Mouse (Mus musculus) ES-E14 (cell line): Measurements from ENCODE around the gene Shisa7. TPM values are rescaled to one million over a fixed set of nuclear protein-coding genes. Genes with fewer than 3 reads are reported as not detected.
"Not testable (repeated sequence)": the region's sequence is repeated elsewhere in the genome, so short reads cannot be mapped to it uniquely, and the experiment has no call there.

Experiments
- DNase-seq: peaks from one replicate; pipeline ENCODE4 v3.0.0-alpha.2; 2013; ENCODE audit warnings: low read depth, low spot score
- H3K27ac ChIP-seq: 2 replicates; pipeline ENCODE4 v1.5.1; 2012; ENCODE audit warnings: low read depth, mild to moderate bottlenecking, low read length, moderate library complexity, mixed read lengths; ENCODE audit not compliant: poor library complexity, insufficient read depth, severe bottlenecking
- H3K36me3 ChIP-seq: 2 replicates; pipeline ENCODE4 v1.6.1; 2012; ENCODE audit warnings: mild to moderate bottlenecking, low read length, moderate library complexity, mixed read lengths; ENCODE audit not compliant: control insufficient read depth, poor library complexity, insufficient read depth, severe bottlenecking
- H3K4me1 ChIP-seq, 2 experiments: fragments of 150-350 bp in 1 of 2; sonication (generic) in 1 of 2; 2 replicates each; pipeline ENCODE4 v1.6.1; 2012; ENCODE audit warnings: low read length in 2 of 2, mild to moderate bottlenecking in 1 of 2, mixed read lengths in 1 of 2; ENCODE audit not compliant: control insufficient read depth in 2 of 2, insufficient read depth in 2 of 2, poor library complexity in 1 of 2
- H3K4me3 ChIP-seq, 2 experiments: fragments of 150-350 bp in 1 of 2; sonication (generic) in 1 of 2; 2 replicates each; pipeline ENCODE4 v1.5.1; 2012; ENCODE audit warnings: low read length in 2 of 2, low read depth in 1 of 2, mild to moderate bottlenecking in 1 of 2, mixed read lengths in 1 of 2; ENCODE audit not compliant: insufficient read depth in 1 of 2, poor library complexity in 1 of 2, severe bottlenecking in 1 of 2
- H3K9ac ChIP-seq: 2 replicates; pipeline ENCODE4 v1.6.1; 2012; ENCODE audit warnings: low read depth, mild to moderate bottlenecking, low read length, mixed read lengths; ENCODE audit not compliant: poor library complexity, insufficient read depth, severe bottlenecking
- H3K9me3 ChIP-seq: fragments of 150-350 bp; sonication (generic); 2 replicates; pipeline ENCODE4 v1.6.1; 2012; ENCODE audit warnings: low read depth, mild to moderate bottlenecking, low read length; ENCODE audit not compliant: control insufficient read depth, insufficient read depth
- CHD2 ChIP-seq: IDR thresholded peaks from 2 replicates; pipeline ENCODE4 v1.6.1; 2014; ENCODE audit warnings: mild to moderate bottlenecking, low read depth, low read length, inconsistent platforms
- HCFC1 ChIP-seq: IDR thresholded peaks from 2 replicates; pipeline ENCODE4 v1.6.1; 2012; ENCODE audit warnings: low read length, inconsistent platforms, borderline replicate concordance; ENCODE audit not compliant: insufficient read depth
- MAFK ChIP-seq: IDR thresholded peaks from 2 replicates; pipeline ENCODE4 v1.6.1; 2014; ENCODE audit warnings: mild to moderate bottlenecking, low read depth, low read length, inconsistent platforms; ENCODE audit not compliant: insufficient read depth
- ZC3H11A ChIP-seq: IDR thresholded peaks from 2 replicates; pipeline ENCODE4 v1.6.1; 2012; ENCODE audit warnings: low read depth, mild to moderate bottlenecking, inconsistent platforms, low read length, borderline replicate concordance
- ZNF384 ChIP-seq: IDR thresholded peaks from 2 replicates; pipeline ENCODE4 v1.6.1; 2012; ENCODE audit warnings: low read depth, low read length, inconsistent platforms
- in situ Hi-C, 2 experiments: fragments of 600-800 bp; cut with MboI; formaldehyde crosslinking; loops; one replicate each; pipeline ENCODE4 v1.15.1; 2025; ENCODE audit warnings: low sequenced_read_pairs in 2 of 2, inconsistent platforms in 1 of 2; ENCODE audit not compliant: unreplicated experiment in 2 of 2
- total RNA-seq: library from RNA; depleted of rRNA; stranded (reverse); fragments of 300-350 nt; gene quantifications from 2 replicates; pipeline ENCODE4 v1.2.3, GENCODE M21; 2012

Shisa7 gene
- total RNA-seq, 1 experiment = 6.9 TPM

GRCm38 (mm10) chr7:4865090-4865489 is 20.6 kb upstream of the Shisa7 start:
- Histone ChIP-seq H3K36me3 (no peaks in the 10 kb centered on the region), H3K4me1 (peaks cover 6 to 7% of the 10 kb centered on the region in 2 experiments; a peak in 3 of 4 replicates), H3K9ac (peak overlapping the region; percentile 69; the same call in 1 of the 2 replicates), H3K27ac (no peak overlapping the region; the same call in 1 of the 2 replicates), H3K9me3 (no peaks in the 10 kb centered on the region), H3K4me3 (peak overlapping the region; percentile 61 to 91)
- in situ Hi-C loops = no loop called here
- DNase-seq = no peak
- TF ChIP-seq CHD2 (no peak), ZNF384 (no peak), ZC3H11A (0 out of 2 replicates have a peak, but pooled peaks have one; percentile 55), MAFK (no peak)

GRCm38 (mm10) chr7:4864130-4864845 is 19.8 kb upstream of the Shisa7 start:
- Histone ChIP-seq H3K9me3 (no peaks in the 10 kb centered on the region), H3K9ac (no peak overlapping the region), H3K4me1 (peaks cover 6 to 7% of the 10 kb centered on the region in 2 experiments; a peak in 3 of 4 replicates), H3K27ac (no peak overlapping the region; the same call in 1 of the 2 replicates), H3K36me3 (no peaks in the 10 kb centered on the region), H3K4me3 (no peak overlapping the region)
- DNase-seq = no peak
- TF ChIP-seq MAFK = no peak
- no peak for TF ChIP-seq ZNF384
- TF ChIP-seq CHD2 = no peak
- TF ChIP-seq ZC3H11A = no peak
- no peak for TF ChIP-seq HCFC1
- in situ Hi-C loops = no loop called here

GRCm38 (mm10) chr7:4863541-4864080 is 19.1 kb upstream of the Shisa7 start:
- H3K27ac ChIP-seq = no peak overlapping the region
- no peak overlapping the region for H3K4me3 ChIP-seq
- H3K4me1 ChIP-seq = peaks cover 6 to 7% of the 10 kb centered on the region in 2 experiments; a peak in 3 of 4 replicates
- no peaks in the 10 kb centered on the region for H3K36me3 ChIP-seq
- TF ChIP-seq CHD2 (no peak), ZNF384 (no peak), HCFC1 (no peak), MAFK (no peak), ZC3H11A (no peak)
- in situ Hi-C loops = no loop called here
- no peaks in the 10 kb centered on the region for H3K9me3 ChIP-seq
- no peak for DNase-seq
- H3K9ac ChIP-seq = no peak overlapping the region

- Histone ChIP-seq H3K4me3 (no peak overlapping the region), H3K9ac (no peak overlapping the region), H3K27ac (no peak overlapping the region), H3K4me1 (peaks cover 6 to 7% of the 10 kb centered on the region in 2 experiments; a peak in 3 of 4 replicates), H3K36me3 (no peaks in the 10 kb centered on the region), H3K9me3 (no peaks in the 10 kb centered on the region)
- TF ChIP-seq CHD2 (no peak), ZNF384 (no peak), HCFC1 (no peak), MAFK (no peak), ZC3H11A (no peak)
- in situ Hi-C loops = no loop called here
- DNase-seq = no peak
These were observed 18.5 kb upstream of the Shisa7 start for GRCm38 (mm10) chr7:4863041-4863440.

- in situ Hi-C loops, DNase-seq: not testable (repeated sequence)
These were observed 16.4 kb upstream of the Shisa7 start for GRCm38 (mm10) chr7:4860926-4861325.

More at GRCm38 (mm10) chr7:4860926-4861325, 16.4 kb upstream of the Shisa7 start:
- not testable (repeated sequence) for H3K27ac ChIP-seq, H3K9me3 ChIP-seq, H3K4me1 ChIP-seq, H3K4me3 ChIP-seq, H3K36me3 ChIP-seq, H3K9ac ChIP-seq
